Mouse (Mus musculus) right cerebral cortex, postnatal 14 days (tissue): ENCODE measurements at regions not wholly inside any gene's neighbourhood (a gene's known extent, or its start where the extent isn't known, plus 50 kb on each side); places are given as distances from the start of the nearest gene placed in this dataset.

Experiments
- DNase-seq: peaks from one replicate; pipeline ENCODE4 v3.0.0; 2022

DNA sequence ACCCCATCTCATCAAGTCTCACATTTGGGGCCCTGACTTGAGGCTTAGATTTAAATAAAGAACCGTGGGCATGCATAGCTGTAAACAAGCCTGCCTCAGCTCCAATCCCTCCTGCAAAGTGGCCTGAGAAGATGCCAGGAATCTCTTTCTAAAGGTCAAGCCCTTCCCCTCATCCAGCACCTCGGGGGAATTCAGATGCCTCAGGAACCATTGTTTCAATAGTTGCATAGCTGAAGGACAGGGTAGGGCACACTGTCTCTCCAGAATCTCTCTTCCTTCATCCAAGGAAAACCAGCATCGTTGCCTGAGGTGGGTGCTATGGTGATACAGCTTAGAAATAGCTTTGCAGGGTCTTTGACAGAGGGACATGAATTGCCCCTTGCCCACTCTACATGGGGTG lies 154.4 kb downstream of the Thbs2 start:
- no peak for DNase-seq

DNA sequence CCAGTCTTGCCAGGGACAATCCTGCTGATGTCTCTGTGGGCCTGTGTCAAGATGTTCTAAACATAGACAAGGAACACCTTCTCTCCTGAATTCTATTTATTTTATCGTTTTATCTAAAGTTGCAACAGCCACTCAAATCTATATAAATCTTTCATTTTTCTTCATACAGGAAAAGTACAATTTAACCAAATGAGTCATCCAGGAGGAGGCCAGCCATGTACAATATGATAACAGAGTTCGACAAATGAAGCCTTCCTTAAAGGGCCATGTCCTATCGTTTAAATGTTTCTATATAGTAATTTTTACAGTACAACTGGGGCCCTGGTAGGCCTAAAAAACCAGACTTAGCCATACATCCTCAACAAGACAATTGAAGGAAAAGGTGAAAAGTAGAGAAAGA lies 154.8 kb downstream of the Thbs2 start:
- no peak for DNase-seq

DNA sequence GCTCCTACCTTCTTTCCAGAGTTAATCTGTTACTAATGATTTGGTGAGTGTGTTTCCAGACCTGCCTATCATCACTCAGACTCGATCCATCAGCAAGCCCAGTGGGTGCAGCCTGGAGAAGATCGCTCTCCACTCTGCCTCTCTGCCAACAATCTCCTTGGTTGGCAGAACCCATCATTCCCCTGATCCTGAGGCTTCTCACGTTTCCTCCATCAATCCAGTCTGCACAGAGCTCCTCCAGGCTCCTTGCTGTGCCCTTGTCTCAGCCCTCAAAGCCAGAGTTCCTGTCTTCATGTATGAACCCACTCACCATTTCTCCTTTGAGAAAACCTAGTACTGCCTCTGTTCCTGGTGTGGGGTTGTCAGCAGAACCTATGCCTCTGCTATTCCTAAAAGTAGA lies 155.5 kb downstream of the Thbs2 start:
- no peak for DNase-seq

DNA sequence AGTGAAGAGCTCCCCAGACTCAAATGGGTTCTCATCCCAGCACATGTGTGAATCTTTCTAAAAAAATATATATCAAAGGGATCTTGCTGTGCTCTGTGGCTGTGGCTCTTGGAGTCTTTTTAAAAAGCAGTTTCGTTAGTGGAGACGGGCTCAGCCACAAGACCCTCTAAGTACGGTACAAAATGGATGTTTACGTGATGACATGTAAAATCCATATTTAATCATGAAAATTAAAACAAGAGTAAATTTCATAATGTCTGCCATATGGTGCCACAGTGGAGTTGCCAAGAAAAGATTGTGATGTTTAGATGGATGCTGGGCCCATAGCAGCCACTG lies 161.1 kb downstream of the Thbs2 start:
- DNase-seq: no peak

DNA sequence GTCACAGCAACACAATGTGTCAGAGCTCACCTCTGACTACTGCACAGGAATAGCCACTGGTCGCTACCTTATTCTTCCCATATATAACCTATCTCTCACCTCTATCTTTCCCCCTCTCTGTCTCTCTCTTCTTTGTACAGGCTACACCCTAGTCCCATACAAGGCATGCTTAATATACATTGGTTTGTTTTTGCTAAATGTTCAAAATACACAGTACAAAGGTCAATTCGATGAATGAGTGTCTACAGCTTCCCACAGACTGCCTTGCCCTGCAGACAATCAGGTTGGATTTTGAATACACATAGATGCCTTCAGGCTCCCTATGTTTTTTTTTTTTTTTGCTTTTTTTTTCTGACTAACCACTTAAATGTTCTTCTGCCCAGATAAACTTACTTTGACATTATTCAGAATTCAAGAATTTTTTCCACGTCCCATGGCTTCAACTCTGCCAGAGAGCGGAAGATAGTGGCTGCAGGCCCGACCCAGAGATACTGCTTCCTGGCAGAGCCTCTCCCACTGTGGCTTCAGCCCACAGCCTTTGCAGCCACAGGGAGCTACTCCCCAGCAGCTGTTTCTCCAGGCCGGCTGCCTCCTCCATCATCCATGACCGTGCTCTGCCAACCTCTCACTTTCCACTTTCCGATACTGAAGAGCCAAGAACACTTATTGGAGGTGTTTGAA lies 161.6 kb downstream of the Thbs2 start:
- DNase-seq: no peak

DNA sequence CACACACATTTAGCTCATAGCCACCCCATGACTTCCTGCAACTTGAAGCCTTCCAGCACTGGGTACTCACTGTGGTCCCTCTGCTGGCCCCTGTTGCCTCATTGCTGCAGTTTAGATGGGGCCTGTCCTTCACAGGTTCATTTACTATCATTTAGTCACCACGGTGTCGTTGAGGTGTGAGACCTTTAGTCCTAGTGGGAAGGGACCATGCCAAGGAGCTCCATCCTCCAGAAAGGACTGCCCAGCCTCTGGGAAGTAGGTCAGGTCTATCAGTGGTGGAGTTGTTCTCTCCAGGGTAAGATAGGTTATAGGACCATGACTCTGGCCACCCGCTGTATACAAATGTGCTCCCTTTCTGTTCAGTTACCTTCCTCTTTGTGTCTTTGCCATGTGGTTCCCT lies 162.2 kb downstream of the Thbs2 start:
- DNase-seq: no peak

DNA sequence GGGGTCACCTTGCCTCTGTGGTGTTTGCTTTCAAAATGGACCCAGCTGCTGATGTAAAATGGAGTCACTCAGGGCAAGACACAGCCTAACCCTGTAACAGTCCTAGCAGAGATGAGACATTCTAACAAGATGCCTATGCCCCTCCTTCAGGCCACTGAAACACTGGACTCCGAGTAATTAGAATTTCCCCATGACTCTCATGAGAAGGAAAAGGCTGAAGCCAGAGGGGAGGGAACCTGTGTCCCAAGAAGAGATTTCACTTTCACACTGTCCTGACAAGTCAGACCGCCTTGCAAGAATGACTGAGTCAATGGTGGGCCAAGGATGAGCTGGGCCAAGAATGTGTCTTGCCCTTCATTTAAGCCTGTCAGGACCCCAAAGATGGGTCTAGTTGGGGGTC lies 166.3 kb downstream of the Thbs2 start:
- no peak for DNase-seq

DNA sequence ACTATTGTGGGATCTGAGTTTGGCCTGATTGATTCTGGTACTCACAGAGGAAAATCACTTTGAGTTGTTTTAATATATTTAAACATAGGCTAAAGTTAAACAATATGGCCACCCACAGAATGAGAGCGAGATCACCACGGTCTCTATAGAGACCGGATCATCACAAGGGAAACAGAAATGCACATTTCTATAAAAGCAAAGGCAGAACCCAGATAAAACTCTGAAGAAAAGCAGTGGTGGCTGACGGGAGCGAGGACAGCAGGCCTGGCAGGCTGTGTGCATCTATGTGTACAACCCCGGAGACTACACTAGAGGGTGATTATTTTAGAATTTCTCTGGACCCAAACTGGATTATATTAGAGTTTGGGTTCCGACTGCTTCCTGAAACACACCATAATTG lies 168.8 kb downstream of the Thbs2 start:
- DNase-seq: no peak

DNA sequence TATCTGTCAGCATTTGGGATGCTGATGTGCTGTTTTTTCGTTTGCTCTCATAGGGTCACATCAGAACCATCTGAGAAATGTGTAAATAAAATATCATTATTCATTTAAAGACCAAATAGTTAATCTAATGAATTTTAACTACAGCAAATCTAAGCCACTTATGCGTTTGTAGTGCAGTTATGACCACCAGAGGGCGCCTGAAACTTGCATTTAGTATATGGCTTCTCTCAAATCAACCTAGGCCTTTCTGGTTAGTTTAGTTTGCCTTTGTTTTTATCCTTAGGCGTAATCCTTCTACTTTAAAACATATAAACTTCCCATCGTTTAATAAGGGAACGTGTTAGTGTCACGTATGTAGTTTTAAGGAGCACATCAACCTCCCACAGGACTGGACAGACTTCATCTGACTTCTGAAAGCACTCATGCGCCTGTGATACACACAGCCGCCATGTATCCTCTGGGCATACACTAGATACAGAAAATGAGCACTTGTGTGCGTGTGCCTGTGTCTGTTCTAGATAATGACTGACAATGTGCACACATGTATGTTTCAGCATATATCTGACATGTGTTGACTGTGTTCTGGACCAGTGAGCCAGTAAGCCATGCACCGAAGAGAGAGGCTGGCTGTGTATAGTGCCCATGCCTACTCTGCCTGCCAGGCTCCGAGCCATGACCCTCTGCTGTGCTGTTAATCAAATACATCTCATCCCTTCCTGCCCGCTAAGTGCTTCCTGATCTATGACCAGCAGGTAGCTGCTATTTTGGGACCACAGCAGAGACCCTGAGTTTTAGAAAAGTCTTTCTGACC lies 169.4 kb downstream of the Thbs2 start:
- peak; percentile 83 for DNase-seq

DNA sequence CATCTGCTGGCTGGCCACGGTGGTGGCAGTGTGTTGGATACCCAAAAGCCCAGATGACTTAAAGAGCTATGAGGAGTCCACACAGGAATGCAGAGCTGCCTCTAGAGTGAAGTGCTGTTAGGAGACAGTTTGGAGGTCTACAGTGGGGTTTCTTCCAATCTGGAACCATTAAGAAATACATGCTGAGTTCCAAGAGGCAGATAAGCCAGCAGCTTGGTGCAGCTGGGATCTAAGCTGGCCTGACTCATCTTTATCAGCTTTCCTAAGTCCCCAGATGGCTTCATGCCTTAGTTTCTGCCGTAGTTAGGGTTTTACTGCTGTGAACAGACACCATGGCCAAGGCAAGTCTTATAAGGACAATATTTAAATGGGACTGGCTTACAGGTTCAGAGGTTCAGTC lies 172.0 kb downstream of the Thbs2 start:
- no peak for DNase-seq

DNA sequence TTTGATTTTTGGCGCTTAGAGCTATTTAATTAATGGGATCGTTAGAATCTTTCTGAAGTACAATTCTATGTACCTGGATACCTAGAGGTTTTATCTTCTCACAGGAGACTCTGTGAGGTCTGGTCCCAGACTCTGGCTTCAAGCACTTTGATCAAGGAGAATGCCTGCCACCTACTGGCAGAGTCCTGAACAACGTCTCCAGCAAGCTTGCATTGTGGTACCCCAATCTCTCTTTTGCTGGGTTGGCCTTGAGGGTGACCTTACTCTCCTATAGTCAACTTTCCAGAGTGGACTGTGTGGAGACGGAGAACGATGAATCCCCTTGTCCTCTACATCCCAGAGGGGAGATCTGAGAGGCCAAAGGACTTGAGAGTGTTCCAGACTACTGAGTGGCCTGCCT lies 173.5 kb downstream of the Thbs2 start:
- peak; percentile 88 for DNase-seq

DNA sequence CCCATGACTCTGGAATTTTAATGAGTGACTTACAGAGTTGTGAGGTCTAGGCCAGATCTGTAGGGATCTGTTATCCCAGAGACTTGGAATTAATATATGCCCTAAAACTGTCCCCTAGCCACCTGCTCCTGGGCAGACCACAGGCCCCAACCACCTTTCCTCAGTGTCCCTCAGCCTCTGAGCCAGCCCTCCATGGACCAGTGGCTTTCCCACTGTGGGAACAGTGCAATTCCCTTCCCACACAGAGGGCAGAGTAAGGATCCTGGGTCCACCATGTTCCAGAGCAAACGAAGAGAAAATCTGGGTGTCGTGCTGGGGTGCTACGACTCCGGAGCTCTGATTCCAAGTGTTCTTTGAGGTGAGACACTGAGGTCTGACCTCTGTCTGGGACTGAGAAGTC lies 174.7 kb downstream of the Thbs2 start:
- no peak for DNase-seq

DNA sequence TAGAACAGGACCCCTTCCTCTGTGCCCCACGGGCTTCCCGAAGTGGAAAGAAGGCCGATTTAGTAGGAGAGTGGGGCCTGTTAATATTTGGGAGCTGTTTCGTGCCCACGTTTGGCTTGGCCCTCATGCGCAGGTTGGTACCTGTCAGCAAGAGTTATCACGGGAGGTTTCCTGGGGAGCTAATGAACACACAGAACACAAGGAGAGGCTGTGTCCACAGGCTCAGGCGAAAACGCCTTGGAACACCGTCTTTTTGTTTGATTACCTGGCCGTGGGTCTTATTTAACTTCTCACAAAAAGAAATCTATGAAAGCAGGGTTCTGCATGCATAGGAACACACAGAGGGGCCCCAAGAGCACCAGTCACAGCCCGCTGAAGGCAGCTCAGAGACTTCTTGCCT lies 175.8 kb downstream of the Thbs2 start:
- no peak for DNase-seq

DNA sequence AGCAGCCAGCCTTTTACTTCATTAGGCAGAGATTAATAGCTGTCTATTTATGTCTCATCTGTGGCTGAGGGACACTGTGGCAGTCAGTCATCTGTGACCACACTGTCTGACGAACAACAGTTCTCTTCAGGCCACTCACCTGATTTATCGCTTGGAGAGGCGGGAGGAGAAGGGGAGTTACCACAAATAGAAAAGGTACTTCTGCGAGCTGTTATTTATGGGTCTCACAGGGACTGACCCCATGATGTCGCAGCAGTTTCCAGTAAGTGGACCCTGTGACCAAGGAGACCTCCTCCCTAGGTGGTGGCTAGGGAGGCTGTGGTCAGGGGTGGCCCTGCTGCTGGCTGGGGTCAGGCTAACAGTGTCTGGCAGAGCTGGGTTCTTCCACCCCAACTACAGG lies 176.7 kb downstream of the Thbs2 start:
- no peak for DNase-seq

DNA sequence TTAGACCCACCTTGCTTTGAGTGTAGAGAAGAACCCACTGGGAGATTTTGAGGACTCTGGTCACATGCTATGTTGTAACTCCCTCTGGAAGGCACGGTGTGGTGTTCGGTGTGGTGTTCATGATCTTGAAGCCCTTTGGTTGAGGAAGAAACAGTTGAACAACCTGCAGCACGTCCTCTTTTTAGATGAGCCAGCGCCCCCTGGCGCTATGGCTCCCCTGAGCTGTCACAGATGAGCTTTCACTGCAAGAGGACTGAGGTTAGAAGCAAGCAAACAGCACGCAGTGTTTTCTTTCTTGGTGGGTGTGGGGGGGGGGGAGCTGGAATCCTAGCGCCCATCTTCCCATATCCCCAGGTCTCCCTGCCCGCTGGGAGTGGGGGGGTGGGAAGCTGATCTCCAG lies 177.9 kb downstream of the Thbs2 start:
- DNase-seq: peak; percentile 69

DNA sequence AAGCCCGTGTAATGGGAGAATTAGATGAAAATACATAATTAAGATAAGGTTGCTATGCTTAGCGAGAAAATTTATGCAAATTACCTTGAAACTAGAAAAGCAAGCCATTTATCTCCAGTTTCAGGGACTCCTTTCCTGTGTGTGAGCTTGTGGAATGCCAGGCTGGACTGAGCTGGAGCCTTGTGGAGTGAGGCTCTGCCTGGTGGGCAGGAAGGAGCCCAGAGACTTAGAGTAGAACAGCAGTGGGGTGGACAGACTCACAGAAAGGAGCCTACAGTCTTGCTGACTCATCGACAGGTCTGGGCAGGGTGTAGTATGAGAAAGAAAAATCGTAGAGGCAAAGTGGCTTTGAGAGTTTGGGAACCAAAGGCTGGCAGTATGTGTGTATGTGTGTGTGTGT lies 180.6 kb downstream of the Thbs2 start:
- DNase-seq: no peak

DNA sequence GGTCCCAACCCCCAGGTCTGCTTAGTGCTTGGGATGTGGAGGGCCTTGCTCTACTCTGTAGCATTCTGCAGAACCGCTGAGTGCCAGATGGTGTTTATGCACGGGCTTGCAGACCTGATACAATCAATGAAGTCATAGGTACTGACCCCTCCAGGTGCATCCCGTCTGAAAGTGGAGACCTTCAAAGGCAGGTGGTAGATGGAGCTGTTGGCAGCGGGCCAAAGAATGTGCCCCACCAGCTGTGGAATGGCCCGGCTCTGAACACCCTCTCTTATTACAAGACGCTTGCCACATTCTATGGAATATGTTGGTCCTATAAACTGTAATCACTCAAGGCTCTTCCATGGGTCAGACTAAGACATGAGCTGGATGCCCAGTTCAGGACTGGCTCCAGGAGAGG lies 183.5 kb downstream of the Thbs2 start:
- no peak for DNase-seq

DNA sequence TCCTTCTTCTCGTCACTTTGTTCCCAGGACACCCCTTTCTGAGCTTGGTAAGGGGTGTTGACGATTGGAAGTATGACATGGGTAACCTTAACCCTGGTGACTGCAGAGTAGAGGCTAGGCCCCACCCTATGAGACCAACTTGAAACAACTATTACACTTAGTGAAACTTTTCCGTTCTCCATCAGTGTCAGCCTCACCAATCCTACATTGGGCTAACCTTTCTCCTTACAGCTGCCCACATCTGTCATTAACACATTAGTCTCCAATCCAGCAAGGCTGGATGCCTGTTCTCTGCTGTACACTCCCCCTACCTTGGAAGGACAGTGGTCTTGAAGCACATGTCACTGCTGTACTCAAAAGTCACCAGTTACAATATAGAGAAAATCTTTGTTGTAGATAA lies 186.9 kb downstream of the Thbs2 start:
- DNase-seq: no peak

DNA sequence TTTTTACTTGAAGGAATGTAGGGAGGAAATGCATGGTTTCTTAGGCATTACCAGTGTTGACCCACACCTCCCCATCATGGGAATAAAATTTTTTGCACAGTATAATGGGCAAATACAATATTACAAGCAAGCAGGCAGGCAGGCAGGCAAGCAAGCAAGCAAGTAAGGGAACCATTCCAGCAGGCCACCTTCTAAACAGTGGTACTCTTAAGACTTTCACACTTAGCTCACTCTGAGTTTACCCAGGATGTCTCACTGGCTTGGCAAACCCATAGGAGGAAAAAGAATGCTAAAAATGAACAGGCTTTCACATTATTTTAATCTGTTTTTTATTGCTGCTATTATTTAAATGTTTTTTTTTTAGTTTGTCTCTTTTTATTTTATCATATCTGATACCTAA lies 187.9 kb downstream of the Thbs2 start:
- no peak for DNase-seq

DNA sequence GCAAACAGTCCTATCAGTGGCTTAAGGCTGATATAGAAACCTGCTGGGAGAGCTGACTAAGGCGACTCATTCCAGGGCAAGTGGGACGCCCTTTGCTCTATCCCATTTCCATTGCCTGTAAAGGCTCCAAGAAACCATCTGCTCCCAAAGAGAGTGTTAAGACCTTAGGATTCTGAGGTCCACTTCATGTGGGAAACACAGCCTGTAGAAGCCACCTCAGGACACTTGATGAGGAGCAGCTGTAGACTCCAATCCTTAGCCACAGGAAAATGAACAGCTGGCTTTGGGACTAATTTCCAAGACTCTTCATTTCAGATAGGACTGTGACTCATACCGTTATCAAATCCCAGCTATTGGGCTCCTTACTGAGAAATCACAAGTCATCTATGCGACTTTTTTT lies 188.6 kb downstream of the Thbs2 start:
- DNase-seq: no peak

DNA sequence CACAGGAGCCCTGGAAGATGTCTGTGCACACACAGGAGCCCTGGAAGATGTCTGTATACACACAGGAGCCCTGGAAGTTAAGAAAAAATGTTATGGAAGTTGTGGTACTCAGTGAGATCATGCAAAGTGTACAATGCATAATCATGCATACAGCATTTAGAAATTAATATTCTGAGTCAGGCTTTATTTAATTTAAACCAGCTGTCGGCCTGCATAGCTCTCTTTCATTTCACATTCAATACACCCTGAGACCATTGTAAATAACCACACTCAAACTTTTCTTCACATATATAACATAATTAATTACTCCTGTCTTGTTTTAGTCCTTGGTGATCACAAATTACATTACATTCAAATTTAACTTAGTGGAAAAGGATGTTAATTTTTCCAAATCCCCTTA lies 190.4 kb downstream of the Thbs2 start:
- no peak for DNase-seq

DNA sequence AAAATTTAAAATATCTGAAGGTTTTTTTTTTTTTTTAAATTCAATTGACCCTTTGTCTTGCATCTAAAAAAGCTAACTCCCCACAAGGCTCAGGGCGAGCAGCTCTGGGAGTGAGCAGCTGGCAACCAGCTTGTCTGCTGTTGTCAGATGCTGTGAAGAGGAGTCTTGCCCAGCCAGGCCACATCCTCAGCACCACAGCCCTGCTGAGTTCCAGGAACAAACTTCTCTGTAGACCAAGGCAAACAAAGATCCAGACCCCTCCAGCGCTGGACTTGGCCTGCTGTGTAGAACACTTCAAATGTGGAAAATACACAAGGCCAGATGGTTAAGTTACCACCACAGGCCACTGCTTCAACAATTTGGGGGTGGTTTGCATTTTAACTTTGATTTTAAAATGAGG lies 192.7 kb downstream of the Thbs2 start:
- no peak for DNase-seq

DNA sequence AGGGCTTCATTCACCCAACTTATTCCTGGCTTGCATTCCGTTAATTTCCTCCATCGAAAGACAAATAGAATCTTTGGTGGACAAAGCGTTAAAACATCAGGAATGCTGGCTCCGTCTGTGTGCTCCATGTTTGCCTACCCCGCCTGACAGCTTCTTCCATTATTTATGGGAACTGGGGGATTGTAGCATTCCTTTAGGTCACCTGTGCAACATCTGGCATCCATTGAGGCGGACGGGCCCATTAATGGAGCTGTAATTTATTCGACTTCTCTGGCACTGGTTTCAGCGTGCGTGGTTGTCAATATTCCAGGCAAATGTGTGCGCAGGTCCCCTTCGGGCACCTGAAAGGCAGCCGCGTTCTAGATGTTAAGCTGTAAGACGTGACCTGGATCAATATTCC lies 196.9 kb downstream of the Thbs2 start:
- DNase-seq: no peak

DNA sequence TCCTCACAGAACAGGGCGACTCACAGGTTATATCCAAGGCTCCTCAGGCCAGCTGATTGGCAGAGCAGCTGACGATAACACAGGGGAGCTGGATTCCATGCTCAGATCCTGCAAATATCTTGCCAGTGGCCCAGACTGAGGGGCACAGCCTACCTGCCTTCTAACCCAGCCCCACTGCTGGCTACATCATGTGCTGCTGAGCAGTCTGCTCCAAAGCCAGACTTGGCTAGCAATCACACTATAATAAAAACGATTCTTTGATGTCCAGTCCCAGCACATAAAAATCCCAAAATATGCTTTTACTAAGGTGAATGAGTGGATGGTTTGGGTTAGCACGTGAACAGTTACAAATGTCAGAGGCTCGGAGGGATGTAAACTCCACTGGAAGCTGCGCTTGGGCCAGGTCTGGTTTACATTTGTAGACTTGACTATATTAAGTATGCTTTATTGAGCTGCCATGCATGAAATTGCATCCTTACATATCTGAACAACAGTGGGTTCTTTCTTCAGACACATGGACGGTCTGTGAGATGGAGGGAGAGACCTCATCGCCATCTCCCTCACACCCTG lies 200.2 kb downstream of the Thbs2 start:
- no peak for DNase-seq

DNA sequence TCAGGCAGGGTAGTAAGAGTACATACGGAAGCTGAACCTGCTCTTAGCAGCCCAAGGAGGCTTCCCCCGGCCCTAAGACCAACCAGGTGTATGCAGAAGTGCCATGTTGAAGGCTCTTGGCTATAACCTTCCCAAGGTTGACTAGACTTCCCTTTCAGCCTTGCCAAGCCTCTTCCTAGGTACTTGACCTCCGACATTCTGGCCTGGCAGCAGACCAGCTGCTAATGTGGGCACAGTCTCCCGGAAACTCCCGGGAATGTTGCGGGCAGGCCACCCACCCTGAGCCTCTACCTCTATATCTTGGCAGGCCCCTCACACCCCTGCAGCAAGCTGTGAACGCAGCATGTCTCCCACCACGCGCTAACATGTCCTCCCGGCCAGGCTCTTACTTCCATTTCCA lies 201.1 kb downstream of the Thbs2 start:
- no peak for DNase-seq
